Mouse (Mus musculus): Measurements from ENCODE around the gene Abi1.

DNA sequence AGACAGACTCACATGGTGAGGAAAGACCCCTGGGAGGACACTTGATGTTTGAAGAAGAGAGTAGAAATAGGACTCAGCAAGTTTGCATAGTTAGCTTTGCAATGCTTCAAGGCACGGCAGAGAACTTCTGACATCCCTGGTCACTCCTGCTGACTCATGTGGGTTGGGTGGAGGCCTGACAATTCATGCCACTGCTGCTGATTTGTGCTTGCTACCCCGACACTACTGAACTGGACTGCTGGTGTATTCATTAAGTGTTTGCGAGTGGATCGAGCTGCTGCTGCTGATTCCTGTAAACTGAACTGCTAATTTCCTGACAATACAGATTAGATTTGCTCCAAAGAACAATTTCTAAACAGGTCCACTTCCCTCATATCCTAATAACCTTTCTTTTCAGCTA is 18.3 kb downstream of the Abi1 start:
- no peak for TF ChIP-seq CTCF (IDR thresholded peaks at IDR 0.05; ENCODE audit: control insufficient read depth, insufficient read depth, insufficient read length)
- TF ChIP-seq MYOG (IDR thresholded peaks at IDR 0.05; ENCODE audit: control insufficient read depth, extremely low read depth, insufficient read length), result no peak
- peak; percentile 38 for TF ChIP-seq MAX (IDR thresholded peaks at IDR 0.05)
- TF ChIP-seq MYOD1 (IDR thresholded peaks at IDR 0.05; ENCODE audit: control insufficient read depth, insufficient read length, low read depth), result no peak
- TF ChIP-seq USF1 (IDR thresholded peaks at IDR 0.05; ENCODE audit: low read depth), result no peak
- no peak for TF ChIP-seq CEBPB (IDR thresholded peaks at IDR 0.05; ENCODE audit: low read depth)
- TF ChIP-seq FOSL1 (IDR thresholded peaks at IDR 0.05; ENCODE audit: insufficient read depth, low read length, poor library complexity, severe bottlenecking), result no peak

Data from C2C12 (cell line).